Mouse (Mus musculus): ENCODE measurements around the gene Ebi3.

The Ebi3 gene

GRCm38 (mm10) chr17:56005415-56006061, 53.1 kb downstream of the Ebi3 start, which contains the start of the genes Stap2 and Mpnd:
TSS of gene Stap2 (minus strand) at chr17:56005584.
TSS of gene Mpnd (plus strand) at chr17:56005711.
- no peak for DNase-seq
